Mouse (Mus musculus) heart, postnatal 0 days (tissue): ENCODE measurements around the gene Stk17b. TPM values are rescaled to one million over a fixed set of nuclear protein-coding genes. Genes with fewer than 3 reads are reported as not detected.

Source experiments
- ATAC-seq: fragments of 200-750 bp; cut with Nextera tagmentation; 2 replicates; pipeline ENCODE4 v1.8.0; 2017; ENCODE audit warnings: low read depth, moderate number of reproducible peaks, moderate library complexity; ENCODE audit not compliant: insufficient read depth
- DNase-seq: peaks from one replicate; pipeline ENCODE4 v3.0.0-alpha.2; 2016; ENCODE audit warnings: low spot score
- H3K27ac ChIP-seq: fragments of 300-500 bp; sonication (generic); 2 replicates; pipeline ENCODE4 v1.5.1; 2014; ENCODE audit warnings: low read depth, mild to moderate bottlenecking
- H3K27me3 ChIP-seq: fragments of 300-500 bp; sonication (generic); 2 replicates; pipeline ENCODE4 v1.6.1; 2014; ENCODE audit warnings: low read length, mixed read lengths; ENCODE audit not compliant: control insufficient read depth, insufficient read depth
- H3K36me3 ChIP-seq: fragments of 300-500 bp; sonication (generic); replicated peaks from 2 replicates; pipeline ENCODE4 v1.6.1; 2014; ENCODE audit warnings: low read length, mixed read lengths; ENCODE audit not compliant: control insufficient read depth, insufficient read depth
- H3K4me1 ChIP-seq: fragments of 300-500 bp; sonication (generic); 2 replicates; pipeline ENCODE4 v1.6.1; 2014; ENCODE audit warnings: antibody characterized with exemption; ENCODE audit not compliant: control insufficient read depth, insufficient read depth
- H3K4me2 ChIP-seq: fragments of 300-500 bp; sonication (generic); 2 replicates; pipeline ENCODE4 v1.6.1; 2014; ENCODE audit warnings: low read depth, mild to moderate bottlenecking, low read length, moderate library complexity
- H3K4me3 ChIP-seq: fragments of 300-500 bp; sonication (generic); 2 replicates; pipeline ENCODE4 v1.5.1; 2014; ENCODE audit warnings: low read depth, low read length
- H3K9ac ChIP-seq: fragments of 300-500 bp; sonication (generic); replicated peaks from 2 replicates; pipeline ENCODE4 v1.6.1; 2014; ENCODE audit warnings: low read depth, low read length, mixed read lengths
- H3K9me3 ChIP-seq: fragments of 300-500 bp; sonication (generic); replicated peaks from 2 replicates; pipeline ENCODE4 v1.6.1; 2016; ENCODE audit warnings: low read length; ENCODE audit not compliant: control insufficient read depth
- CTCF ChIP-seq: IDR thresholded peaks from 2 replicates; pipeline ENCODE4 v1.5.1; 2016; ENCODE audit warnings: antibody characterized with exemption, control low read depth, low read depth
- EP300 ChIP-seq: IDR thresholded peaks from 2 replicates; pipeline ENCODE4 v1.6.1; 2016; ENCODE audit warnings: antibody characterized with exemption, low read depth
- WGBS: fragments of 180-500 bp; shearing (Covaris S2); extraction: QIAGEN DNeasy Blood & Tissue Kit; methylation state at CpG from one replicate; pipeline ENCODE4 v1.1.7; 2014; 5-methylcytosine and 5-hydroxymethylcytosine counted together
- polyA plus RNA-seq: library from polyadenylated mRNA; unstranded; fragments of >200 nt; fragmentation: Nextera tagmentation; extraction: Ambion mirVana; gene quantifications from 2 replicates; pipeline ENCODE4 v1.2.1, GENCODE M21; 2015
- total RNA-seq: library from RNA; depleted of rRNA; stranded (reverse); fragments of >200 nt; gene quantifications from 2 replicates; pipeline ENCODE4 v1.2.3, GENCODE M21; 2014; ENCODE audit warnings: low replicate concordance

Stk17b gene
- total and polyA plus RNA-seq, 2 experiments from 2014 or later, result 10.2 to 21.4 TPM

DNA sequence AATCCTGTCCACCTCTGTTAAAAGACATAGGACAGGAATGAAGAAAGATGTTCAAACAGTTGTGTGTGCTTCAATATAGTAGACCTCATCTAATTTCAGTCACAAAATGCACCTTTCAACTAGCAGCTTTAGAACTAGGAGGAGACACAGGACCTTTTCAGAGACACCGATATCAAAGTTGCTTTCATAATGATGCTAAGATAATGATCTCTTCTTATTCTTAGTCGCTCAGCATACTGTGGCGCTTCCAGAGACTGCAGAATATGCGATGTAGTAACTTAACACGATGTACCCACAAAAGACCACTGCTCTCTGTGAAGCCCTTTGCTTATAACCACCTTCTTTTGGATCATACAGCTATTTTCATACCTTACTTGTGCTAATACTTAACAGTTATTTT is 10.1 kb upstream of the Stk17b start:
- Histone ChIP-seq H3K27me3 (no peaks in the 10 kb centered on the region), H3K36me3 (no peaks in the 10 kb centered on the region), H3K27ac (no peak overlapping the region), H3K9ac (no peak overlapping the region), H3K4me2 (no peak overlapping the region), H3K4me3 (no peak overlapping the region), H3K9me3 (no peaks in the 10 kb centered on the region), H3K4me1 (0 out of 2 replicates have a peak, but pooled peaks cover 11% of the 10 kb centered on the region)
- DNase-seq (no peak), ATAC-seq (no peak)
- TF ChIP-seq EP300 (no peak), CTCF (no peak)
- WGBS, result 84% methylated on average over 5 of the region's 5 CpGs

DNA sequence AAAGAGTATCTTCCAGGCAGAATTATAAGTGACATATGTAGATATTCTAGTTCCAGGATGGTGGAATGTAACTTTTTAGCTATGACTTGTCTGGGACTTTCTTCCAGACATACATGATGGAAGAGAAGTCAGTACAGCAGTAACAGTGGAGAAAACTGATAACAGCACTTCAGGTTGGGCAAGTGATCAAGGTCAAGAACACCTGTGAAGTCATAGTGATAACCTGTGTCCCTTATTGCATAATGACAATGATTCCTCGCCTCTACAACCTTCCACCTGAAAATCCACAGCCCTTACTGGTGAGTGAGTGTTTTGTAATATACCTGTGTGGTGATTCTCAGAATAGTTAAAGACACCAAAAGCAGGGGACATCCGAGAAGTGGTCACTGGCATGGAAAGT is 9.3 kb upstream of the Stk17b start:
- no peak for TF ChIP-seq CTCF
- H3K4me1 ChIP-seq, result 0 out of 2 replicates have a peak, but pooled peaks cover 11% of the 10 kb centered on the region
- no peak for ATAC-seq
- H3K4me2 ChIP-seq, result no peak overlapping the region
- WGBS, result 81% methylated on average over 2 of the region's 2 CpGs
- H3K27me3 ChIP-seq, result no peaks in the 10 kb centered on the region
- H3K9ac ChIP-seq, result no peak overlapping the region
- no peaks in the 10 kb centered on the region for H3K9me3 ChIP-seq
- H3K4me3 ChIP-seq, result no peak overlapping the region
- no peak for DNase-seq
- H3K36me3 ChIP-seq, result no peaks in the 10 kb centered on the region
- no peak overlapping the region for H3K27ac ChIP-seq

DNA sequence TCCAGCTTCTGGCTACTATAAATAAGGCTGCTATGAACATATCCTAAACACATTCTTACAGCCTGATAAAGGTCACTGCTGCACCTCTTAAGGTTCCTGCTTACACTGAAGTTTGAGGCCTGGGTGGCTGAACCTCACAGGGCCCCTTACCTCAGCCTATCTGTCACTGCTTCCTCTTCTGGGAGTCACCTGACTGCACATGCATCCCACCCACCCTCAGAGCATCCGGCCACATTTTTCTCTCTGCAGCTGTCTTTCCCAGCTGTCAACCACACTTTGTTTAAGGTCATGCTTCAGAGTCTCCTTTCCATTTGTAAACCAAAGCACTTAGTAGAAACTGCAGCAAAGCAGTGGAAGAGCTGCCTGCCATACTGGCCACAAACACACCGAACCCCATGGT is 6.3 kb upstream of the Stk17b start:
- ATAC-seq, result no peak
- no peak for TF ChIP-seq EP300
- TF ChIP-seq CTCF, result no peak
- H3K4me2 ChIP-seq, result no peak overlapping the region
- H3K9ac ChIP-seq, result no peak overlapping the region
- 72% methylated on average over 2 of the region's 2 CpGs for WGBS
- H3K4me1 ChIP-seq, result 0 out of 2 replicates have a peak, but pooled peaks cover 4% of the 10 kb centered on the region
- H3K27ac ChIP-seq, result no peak overlapping the region
- no peak for DNase-seq
- H3K9me3 ChIP-seq, result no peaks in the 10 kb centered on the region
- no peak overlapping the region for H3K4me3 ChIP-seq
- no peaks in the 10 kb centered on the region for H3K36me3 ChIP-seq
- no peaks in the 10 kb centered on the region for H3K27me3 ChIP-seq

DNA sequence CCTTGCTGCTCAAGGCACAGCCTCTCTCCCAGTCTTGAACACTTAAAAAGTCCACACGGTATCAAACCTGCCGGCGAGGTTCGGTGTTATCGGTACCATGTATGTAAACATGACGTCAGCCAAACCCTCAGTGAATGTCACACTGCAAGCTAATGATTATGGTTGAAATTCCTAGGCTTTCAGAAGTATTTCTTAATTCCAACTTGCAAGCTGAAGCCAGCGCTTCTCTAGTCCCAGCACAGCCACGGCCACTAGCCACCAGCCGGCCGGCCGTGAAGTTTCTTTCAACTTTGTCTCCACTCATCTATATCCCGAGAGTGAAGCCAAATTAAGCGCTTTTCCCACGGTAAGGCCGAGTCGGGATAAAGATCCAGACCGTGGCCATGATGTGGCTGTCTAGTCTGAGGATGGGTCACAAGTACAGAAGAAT is 718 bp downstream of the Stk17b start:
- Histone ChIP-seq H3K4me1 (no peaks in the 10 kb centered on the region), H3K4me2 (peak overlapping the region; percentile 76), H3K4me3 (peak overlapping the region; percentile 77), H3K27me3 (no peaks in the 10 kb centered on the region), H3K27ac (peak overlapping the region; percentile 85), H3K9me3 (no peaks in the 10 kb centered on the region), H3K9ac (peak overlapping the region; percentile 80), H3K36me3 (no peaks in the 10 kb centered on the region)
- WGBS, result 0% methylated on average over 17 of the region's 17 CpGs
- DNase-seq (peak; percentile 31), ATAC-seq (peak; percentile 22)
- TF ChIP-seq CTCF, result no peak
- no peak for TF ChIP-seq EP300

DNA sequence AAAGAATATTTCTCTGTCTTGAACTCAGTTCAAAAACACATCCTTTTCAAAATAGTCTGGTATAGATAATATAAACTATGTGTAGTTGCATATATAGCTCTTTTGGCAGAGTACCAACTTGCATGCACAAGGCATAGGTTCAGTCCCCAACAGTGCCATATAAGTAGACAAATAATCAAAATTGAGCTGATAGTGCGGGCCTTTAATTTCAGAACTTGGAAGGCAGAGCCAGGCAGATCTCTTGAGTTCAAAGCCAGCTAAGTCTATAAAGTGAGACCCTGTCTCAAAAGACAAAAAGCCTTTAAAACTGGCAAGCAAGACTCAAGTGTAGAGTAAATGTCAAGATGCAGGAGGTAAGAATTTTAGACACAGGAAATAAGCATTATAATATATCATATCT is 2.1 kb downstream of the Stk17b start:
- Histone ChIP-seq H3K36me3 (no peaks in the 10 kb centered on the region), H3K9ac (no peak overlapping the region), H3K4me1 (no peaks in the 10 kb centered on the region), H3K27me3 (no peaks in the 10 kb centered on the region), H3K9me3 (no peaks in the 10 kb centered on the region), H3K4me2 (no peak overlapping the region), H3K4me3 (no peak overlapping the region), H3K27ac (no peak overlapping the region)
- DNase-seq (no peak), ATAC-seq (no peak)
- TF ChIP-seq EP300 (no peak), CTCF (no peak)
- 89% methylated on average over 1 of the region's 1 CpGs for WGBS

DNA sequence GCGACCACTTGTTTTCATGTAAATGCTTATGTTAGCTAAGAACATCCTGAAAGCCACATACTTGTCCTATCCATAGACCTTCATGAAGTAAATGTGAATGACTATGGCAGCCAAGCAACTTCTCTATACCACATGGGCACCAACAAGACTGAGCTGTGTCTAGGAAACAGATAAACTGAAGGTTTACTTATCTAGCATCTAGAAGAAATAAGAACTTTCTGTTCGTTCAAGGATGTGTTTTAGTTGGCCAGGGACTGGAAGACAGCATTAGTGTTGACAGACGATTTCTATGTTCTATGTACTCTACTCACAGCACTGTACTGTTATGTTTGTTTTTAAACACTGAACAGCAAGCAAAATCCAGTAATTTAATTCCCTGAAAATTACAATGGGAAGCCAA is 2.9 kb downstream of the Stk17b start:
- TF ChIP-seq EP300, result no peak
- no peak for TF ChIP-seq CTCF
- H3K4me1 ChIP-seq, result peaks cover 5% of the 10 kb centered on the region
- no peak overlapping the region; the same call in 1 of the 2 replicates for H3K27ac ChIP-seq
- no peaks in the 10 kb centered on the region for H3K27me3 ChIP-seq
- no peaks in the 10 kb centered on the region for H3K9me3 ChIP-seq
- ATAC-seq, result no peak
- H3K9ac ChIP-seq, result no peak overlapping the region
- DNase-seq, result no peak
- H3K4me2 ChIP-seq, result peak overlapping the region; percentile 31; the same call in 1 of the 2 replicates
- 66% methylated on average over 3 of the region's 3 CpGs for WGBS
- no peaks in the 10 kb centered on the region for H3K36me3 ChIP-seq
- H3K4me3 ChIP-seq, result no peak overlapping the region
